Mouse (Mus musculus): ENCODE data around the gene Krt10.

Krt10 gene

DNA sequence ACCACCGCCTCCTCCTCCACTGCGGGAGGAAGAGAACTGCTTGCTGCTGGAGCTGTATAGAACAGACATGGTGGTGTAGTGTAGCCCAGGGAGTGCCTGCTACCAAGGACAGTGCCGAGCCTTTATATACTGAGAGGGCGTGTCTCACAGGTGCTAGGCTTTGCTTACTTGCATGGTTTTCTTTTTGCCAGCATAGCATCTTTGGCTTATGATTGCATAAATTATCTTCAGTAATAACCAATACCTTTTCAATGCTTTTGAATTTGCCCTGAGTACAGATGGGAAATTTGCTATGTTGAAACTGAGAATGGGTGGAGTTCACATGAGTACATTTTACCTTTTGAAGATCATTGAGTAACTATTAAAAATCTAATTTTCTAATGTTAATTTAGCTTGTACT, at the start of gene Krt10:
Gene Krt10 (minus strand): TSS at position 101 of the 400 bp plus-strand sequence.
- in situ Hi-C loops (cut with MboI; ENCODE audit: unreplicated experiment in 2 of 2) = loop anchor here in 1 of 2 experiments (25.0 kb wide), 1 partner anchor 623 kb away; the partner anchor contains the start of gene Krt33a

DNA sequence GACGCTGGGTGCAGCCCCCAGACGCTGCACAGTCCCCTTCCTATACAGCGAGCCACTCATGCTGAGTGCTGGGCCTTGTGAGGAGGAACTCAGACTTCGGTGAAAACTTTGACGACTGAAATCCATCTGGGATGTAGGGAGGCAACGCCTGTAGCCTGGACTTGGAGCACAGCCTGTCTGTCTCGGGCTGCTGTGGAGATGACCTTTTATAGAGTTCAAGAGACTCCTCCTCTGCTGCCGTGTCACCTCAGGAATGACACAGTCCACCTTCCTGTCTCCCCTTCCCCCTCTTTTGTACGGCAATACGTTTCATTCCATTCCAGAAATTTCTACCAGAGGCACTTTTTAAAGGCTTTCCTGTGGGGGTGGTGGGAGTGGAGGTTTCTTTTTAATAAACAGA, 48.8 kb upstream of the Krt10 start, which contains the start of gene Krt20:
Gene Krt20 (minus strand): TSS at position 179 of the 400 bp plus-strand sequence.
- in situ Hi-C loops (cut with MboI; ENCODE audit: unreplicated experiment in 2 of 2) = no loop called here

DNA sequence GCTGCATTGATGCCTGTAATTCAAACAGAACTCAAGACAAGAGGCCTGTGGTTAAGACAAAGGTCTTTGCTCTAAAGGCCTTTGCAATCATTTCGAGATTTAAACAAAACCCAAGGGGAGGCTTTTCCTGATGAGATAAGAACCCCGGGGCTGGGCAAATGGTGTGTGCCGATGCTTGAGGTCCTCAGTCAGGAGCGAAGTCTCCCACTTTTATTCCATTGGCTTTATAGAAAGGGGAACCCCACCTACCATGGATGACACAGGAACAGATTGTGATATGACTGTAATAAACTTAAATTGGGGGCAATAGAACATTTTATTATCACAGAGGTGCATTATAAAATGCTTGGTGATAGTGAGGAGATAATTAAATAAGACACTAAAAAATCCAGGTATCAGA, 47.5 kb upstream of the Krt10 start:
- in situ Hi-C loops (cut with MboI; ENCODE audit: unreplicated experiment in 2 of 2) = no loop called here

DNA sequence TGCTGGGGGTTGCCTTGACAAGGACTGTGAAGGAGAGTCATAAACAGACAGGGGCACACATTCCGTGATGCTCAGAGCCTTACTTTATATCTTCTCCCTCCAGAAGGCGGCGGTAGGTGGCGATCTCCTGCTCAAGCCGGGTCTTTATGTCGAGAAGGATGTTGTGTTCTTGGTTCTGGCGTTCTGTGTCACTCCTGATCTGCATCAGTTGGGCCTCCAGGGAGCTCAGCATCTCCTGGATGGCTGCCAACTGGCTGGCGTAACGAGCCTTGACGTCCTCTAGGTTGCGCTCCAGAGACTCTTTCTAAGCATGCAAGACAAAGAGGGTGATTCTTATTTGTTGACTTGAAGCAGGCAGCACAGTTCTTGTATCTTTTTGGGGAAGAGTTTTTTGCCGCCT, 41.5 kb upstream of the Krt10 start:
- in situ Hi-C loops (cut with MboI; ENCODE audit: unreplicated experiment in 2 of 2) = no loop called here

DNA sequence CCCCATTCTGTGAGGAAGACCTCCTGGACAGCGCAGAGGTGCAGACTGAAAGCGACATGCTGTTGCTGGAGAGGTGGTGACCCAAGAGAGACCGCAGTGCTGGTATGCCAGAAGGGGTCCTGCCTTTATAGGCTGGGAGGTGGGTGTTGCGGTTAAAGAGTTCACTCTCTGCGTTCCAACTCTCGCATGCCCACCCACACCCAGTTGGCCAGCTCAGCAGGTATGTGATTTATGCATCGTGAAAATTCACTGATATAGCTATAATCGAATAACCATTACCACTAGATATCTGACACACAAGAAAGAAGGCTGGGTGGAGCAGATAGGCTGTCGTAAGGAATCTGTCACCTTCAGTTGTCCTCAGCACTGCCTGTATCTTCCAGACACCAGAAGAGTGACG, 33.0 kb upstream of the Krt10 start, which contains the start of gene Krt12:
Gene Krt12 (minus strand): TSS at position 101 of the 400 bp plus-strand sequence.
- in situ Hi-C loops (cut with MboI; ENCODE audit: unreplicated experiment in 2 of 2) = no loop called here

DNA sequence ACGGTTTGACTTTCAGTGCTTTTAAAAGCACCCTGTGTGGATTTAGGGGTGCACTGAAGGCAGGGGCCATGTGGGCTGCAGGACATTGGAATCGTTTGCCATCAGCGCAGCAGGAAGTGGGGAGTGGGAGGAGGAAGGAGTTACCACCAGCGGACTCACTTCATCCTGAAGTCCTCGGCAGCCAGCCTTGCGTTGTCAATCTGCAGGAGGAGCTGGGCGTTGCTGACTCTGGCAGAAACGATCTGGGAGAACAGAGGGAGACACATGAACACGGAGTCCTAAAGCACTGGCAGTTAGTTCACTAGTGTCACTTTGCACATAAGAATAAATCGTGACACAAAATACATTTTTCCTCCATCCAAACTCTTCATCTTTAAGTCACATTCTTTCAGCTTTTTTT, 31.4 kb upstream of the Krt10 start:
- in situ Hi-C loops (cut with MboI; ENCODE audit: unreplicated experiment in 2 of 2) = no loop called here

DNA sequence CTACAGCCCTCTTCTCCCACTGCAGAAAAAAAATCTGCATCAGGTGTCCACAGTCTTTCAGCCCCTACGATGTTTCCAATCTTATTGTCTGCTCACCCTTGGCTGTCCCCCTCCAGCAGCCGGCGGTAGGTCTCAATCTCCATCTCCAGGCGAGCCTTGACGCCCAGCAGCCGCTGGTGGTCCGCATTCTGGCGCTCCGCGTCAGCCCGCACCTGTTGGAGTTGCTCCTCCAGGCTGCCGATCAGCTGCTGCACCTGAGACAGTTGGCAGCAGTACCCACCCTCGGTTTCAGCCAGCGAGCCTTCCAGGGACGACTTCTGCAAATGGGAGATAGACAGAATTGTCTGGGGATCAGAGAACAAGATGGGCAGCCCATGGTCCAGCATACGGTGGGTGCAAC, 28.7 kb upstream of the Krt10 start:
- in situ Hi-C loops (cut with MboI; ENCODE audit: unreplicated experiment in 2 of 2) = no loop called here

DNA sequence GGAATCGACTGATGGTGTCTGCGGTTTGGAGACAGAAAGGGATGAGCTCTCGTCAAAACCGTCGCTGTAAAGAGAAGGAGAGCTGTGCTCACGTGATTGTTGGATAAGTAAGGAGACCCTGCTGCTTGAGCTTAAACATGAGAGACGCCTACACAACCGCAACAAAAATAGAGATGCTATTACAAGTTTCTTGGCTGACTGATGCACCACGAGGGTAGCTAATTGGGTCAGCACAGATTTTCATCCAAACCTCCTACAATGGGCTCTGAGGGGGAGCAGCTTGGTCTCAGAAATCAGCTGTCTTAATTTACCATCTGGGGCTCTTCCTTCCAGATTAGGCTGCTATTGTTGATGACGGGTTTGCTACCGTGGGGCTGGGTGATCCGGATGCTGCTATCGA, 27.7 kb upstream of the Krt10 start:
- in situ Hi-C loops (cut with MboI; ENCODE audit: unreplicated experiment in 2 of 2) = no loop called here

DNA sequence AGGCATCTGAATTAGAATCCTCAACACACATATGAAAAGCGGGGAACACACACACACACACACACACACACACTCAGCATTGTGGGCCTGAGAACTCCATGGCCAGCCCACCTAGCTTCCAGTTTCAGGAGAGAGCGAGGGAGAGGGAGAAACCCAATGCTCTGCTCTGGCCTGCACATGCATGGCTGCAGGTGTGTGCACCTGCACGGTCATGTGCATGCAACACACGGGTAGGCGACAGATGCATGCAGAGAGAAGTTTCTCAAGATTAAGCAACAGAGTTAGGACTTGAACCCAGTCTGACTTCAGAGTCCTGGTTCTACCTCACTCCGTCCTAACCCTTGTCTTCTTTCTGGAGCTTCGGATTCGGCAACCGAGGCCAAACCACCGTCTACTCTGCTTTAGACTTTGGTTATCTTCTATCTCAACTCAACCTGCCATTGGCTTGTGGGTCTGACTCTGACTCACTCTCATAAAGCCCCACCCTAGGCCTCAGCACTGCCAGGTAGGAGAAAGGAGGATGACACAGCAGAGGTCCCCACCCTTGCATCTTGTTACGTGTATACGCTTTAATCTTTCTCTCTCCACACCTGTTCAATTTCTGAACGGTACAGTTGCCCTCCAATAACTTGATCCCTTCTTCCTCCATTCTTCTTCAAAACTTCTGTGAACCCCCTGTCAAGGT, 25.4 kb upstream of the Krt10 start:
- in situ Hi-C loops (cut with MboI; ENCODE audit: unreplicated experiment in 2 of 2) = no loop called here

DNA sequence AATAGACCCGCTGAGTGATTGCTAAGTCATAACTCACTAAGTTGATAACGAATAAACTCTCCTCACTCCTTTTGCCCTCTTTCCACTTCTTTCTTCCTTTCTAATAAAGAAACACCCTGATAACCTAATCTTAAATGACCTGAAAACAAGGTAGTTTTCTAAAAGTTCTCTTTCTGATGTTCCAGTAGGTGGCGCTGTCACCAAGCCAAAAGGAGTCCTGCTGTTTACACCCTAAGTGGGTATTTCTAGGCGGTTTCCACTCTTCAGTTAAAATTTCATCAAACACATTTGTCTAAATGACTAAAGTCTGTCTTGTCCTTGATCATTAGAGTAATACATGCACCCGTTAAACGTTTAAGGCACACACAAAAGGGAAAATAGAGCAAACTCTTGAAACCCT, 24.1 kb upstream of the Krt10 start:
- in situ Hi-C loops (cut with MboI; ENCODE audit: unreplicated experiment in 2 of 2) = no loop called here

DNA sequence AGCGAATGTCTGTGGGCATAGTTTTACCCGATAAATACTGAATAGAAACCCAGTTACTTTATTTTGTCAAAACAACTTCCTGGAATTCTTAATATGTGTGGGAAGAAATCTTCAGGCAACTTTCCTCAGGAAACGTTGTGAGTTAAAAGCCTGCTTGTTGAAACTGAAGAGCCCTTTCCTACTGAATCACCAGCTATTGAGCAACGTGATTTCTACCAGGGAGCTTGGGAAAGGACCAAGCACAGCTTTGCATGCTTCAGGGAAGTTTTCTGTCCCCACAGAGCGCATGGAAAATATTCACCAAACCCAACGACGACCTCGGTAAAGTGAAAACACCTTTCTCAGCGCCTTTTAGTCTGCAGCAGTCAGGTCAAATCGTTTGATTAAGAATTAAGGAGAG, 17.0 kb upstream of the Krt10 start:
- in situ Hi-C loops (cut with MboI; ENCODE audit: unreplicated experiment in 2 of 2) = no loop called here

DNA sequence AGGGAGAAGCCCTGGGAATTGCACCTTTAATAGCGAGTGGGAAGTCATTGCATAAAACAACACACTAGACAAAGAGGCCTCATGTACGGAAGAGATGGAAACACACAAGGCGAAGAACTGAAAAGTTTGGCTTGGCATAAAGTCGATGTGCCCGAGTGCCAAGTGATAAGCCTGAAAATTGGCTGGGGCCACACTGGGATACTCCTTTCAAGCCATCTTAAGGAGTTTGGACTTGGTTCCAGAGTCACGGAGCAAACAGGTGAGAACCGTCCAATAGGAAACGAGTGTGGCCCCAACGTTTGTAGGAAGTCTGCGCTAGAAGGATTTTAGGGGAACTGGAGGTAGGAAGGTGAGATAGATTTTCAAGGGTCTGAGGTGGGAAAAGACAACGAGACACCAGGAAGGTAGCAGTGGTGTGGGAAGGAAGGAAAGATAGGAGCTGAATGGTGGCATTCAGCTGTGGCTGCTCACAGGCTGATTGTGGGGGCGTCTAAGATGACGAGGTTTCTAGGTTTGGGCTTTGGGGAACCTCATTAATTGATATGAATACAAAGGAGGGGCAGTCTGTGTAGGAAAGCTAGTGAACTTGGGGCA, 10.9 kb upstream of the Krt10 start:
- in situ Hi-C loops (cut with MboI; ENCODE audit: unreplicated experiment in 2 of 2) = loop anchor here in 1 of 2 experiments (25.0 kb wide), 1 partner anchor 612 kb away; the partner anchor contains the start of gene Krt33a

DNA sequence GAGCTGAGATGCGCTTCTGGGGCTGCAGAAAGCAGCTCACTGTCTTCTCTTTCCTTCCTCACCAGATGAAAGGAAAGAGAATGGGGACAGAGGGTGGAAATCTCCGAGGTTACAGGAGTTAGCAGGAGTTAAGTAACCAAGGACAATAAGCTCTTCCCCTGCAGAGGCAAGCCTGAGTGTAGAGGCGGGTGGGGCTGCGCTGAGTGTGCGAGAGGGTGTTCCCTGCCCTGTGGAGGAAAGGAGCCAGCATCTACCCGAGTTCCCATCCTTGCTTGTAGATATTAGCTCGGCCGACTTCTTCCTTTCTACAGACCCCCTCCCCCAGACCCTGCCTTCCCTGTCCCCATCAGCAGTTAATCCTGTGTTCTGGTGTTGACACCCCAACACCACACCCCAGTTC, 9.7 kb upstream of the Krt10 start:
- in situ Hi-C loops (cut with MboI; ENCODE audit: unreplicated experiment in 2 of 2) = loop anchor here in 1 of 2 experiments (25.0 kb wide), 1 partner anchor 613 kb away; the partner anchor contains the start of gene Krt33a

DNA sequence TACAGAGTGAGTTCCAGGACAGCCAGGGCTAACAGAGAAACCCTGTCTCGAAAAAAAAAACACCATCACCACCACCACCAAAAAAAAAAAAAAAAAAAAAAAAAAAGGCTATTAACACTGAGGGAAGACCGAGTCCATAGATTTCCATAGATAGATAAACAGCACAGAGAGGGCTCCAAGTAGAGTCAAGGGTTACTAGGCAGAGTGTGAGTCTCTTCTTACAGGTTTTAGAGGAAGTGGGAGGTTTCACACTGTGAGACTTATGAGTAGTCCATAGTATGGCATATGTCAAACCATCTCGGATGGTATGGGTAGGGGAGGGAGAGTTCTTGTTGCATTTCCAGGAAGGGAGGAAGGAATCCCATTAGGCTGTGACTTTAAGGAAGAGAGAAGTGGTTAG, 8.9 kb upstream of the Krt10 start:
- in situ Hi-C loops (cut with MboI; ENCODE audit: unreplicated experiment in 2 of 2) = loop anchor here in 1 of 2 experiments (25.0 kb wide), 1 partner anchor 614 kb away; the partner anchor contains the start of gene Krt33a

DNA sequence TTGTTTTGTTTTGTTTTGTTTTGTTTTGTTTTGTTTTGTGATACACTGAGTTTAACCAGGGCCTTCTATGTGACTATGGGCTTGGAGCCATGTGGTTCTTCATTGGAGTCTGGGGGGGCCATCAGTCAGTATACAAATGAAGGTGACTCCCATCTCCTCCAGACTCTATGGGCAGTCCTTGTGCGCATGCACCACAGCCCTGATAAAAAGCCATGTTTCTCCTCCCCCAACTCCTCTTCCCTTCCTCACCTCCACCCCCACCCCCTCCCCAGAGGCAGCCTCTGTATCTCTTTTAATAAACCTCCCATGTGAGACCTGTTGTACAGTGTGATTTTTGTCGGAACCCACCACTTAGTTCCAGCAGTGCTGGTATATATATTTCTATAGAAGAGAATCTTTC, 7.5 kb upstream of the Krt10 start:
- in situ Hi-C loops (cut with MboI; ENCODE audit: unreplicated experiment in 2 of 2) = loop anchor here in 1 of 2 experiments (25.0 kb wide), 1 partner anchor 616 kb away; the partner anchor contains the start of gene Krt33a

DNA sequence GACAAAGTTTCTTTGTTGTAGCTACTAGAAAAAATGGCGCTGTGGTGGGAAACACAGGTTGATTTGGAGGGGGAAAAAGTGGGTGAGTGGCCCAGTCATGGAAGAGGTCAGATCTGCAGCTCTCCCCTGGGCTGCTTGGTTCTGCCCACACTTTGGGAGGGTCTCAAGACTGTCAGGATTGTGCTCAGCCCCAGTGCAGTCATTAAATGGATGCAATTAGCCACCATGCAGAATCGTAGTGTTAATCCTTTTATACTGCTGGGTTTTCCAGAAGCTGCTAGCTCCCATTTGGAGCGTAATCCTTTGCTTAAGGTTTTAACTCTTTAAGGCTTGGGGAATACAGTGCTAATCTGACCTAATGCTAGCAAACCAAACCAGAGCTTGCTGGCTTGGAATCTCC, 6.9 kb upstream of the Krt10 start:
- in situ Hi-C loops (cut with MboI; ENCODE audit: unreplicated experiment in 2 of 2) = loop anchor here in 1 of 2 experiments (25.0 kb wide), 1 partner anchor 616 kb away; the partner anchor contains the start of gene Krt33a

DNA sequence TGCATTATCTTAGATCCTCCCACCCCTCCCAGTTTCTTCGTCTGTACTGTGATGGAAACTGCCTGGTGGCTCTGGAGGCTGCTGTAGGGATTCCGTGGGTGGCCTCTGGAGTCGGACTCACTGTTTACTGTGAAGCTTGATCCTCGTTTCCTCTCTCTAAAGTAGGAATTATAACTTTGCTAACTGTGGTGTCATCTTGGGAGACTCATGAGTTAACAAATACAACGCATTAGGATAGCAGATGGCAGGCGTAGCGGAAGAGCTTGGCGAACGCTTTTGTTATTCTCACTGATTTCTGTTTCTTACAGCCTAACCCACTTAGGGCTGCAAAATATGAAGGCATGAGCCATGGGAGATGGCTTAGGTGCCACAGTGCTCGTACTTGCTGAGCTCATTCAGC, 3.3 kb upstream of the Krt10 start:
- in situ Hi-C loops (cut with MboI; ENCODE audit: unreplicated experiment in 2 of 2) = loop anchor here in 1 of 2 experiments (25.0 kb wide), 1 partner anchor 620 kb away; the partner anchor contains the start of gene Krt33a

DNA sequence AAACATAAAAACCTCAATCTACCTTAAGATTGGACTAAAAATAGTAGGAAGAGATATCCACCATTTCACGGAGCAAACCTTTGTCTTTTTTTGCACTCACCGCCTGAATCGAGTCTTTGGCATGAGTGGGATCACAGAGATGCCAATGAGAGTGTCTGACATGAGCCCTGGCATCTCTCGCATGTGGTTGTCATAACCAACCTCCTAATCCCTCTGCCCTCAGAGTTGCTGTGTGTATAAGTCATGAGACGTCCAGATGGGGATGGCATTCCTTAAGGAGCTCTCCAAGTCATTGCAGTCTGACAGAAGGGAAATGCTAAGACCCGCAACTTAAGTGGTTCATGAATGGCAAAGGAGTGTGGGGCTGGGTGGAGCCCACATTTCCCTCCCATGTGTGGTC, 2.2 kb upstream of the Krt10 start:
- in situ Hi-C loops (cut with MboI; ENCODE audit: unreplicated experiment in 2 of 2) = loop anchor here in 1 of 2 experiments (25.0 kb wide), 1 partner anchor 621 kb away; the partner anchor contains the start of gene Krt33a

DNA sequence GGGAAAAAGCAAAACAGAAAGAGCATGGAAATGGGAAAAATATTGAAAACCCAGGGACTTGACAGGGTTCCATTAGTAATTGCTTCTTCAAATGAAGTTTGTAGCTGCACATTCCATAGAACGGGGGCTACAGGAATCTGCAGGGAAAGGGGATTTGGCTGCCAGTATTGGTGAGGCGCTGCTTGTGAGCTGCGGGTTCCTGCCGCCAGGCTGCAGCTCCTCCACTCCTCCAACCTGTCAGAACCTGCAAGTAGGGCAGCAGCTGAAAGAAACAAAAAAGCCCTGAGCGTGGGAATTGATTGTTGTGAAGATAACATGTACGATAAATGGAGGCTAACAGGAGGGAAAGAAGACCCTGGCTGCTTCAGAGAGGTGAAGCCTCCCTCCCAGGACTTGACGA, 1.7 kb upstream of the Krt10 start:
- in situ Hi-C loops (cut with MboI; ENCODE audit: unreplicated experiment in 2 of 2) = loop anchor here in 1 of 2 experiments (25.0 kb wide), 1 partner anchor 621 kb away; the partner anchor contains the start of gene Krt33a

DNA sequence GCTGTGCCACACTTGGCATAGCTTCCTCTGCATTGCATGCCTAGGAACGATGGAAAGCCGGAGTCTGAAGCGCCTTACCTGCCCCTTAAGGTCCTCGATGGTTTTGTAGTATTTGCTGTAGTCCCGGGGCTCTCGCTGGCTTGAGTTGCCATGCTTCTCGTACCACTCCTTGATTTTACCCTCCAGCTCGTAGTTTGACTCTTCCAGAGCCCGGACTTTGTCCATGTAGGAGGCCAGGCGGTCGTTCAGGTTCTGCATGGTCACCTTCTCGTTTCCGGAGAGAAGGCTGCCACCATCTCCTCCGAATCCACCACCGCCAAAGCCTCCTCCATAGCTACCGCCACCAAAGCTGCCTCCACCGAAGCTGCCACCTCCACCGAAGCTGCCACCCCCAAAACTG, 503 bp downstream of the Krt10 start:
- in situ Hi-C loops (cut with MboI; ENCODE audit: unreplicated experiment in 2 of 2) = loop anchor here in 1 of 2 experiments (25.0 kb wide), 1 partner anchor 624 kb away; the partner anchor contains the start of gene Krt33a
